ENCODE assay signal across 23 mouse cellular contexts in genomic region chr10:99759558-99759957, GRCm38 (mm10). TPM values are rescaled to one million over a fixed set of nuclear protein-coding genes. Genes with fewer than 3 reads are reported as not detected.
"Had no signal": no experiment of that assay in that cellular context is flagged by ENCODE, and none has a peak within 500 bp of the region (broad histone marks: within the 10 kb centered on the region; RNA-seq: fewer than 3 reads in every experiment).

Csl (minus strand) TSS chr10:99759658.

- H3K36me3 ChIP-seq: neural tube, embryonic 12.5 days; neural tube, embryonic 13.5 days; neural tube, embryonic 15.5 days; stomach, embryonic 15.5 days had no signal

- H3K4me3 ChIP-seq: neural tube, embryonic 12.5 days; neural tube, embryonic 13.5 days; neural tube, embryonic 15.5 days; stomach, embryonic 15.5 days had no signal

- H3K27me3 ChIP-seq: neural tube, embryonic 12.5 days; neural tube, embryonic 13.5 days; neural tube, embryonic 15.5 days; stomach, embryonic 15.5 days had no signal

- H3K4me1 ChIP-seq: neural tube, embryonic 12.5 days; neural tube, embryonic 13.5 days; neural tube, embryonic 15.5 days; stomach, embryonic 15.5 days had no signal

- DNase-seq: retina, postnatal 1 day; right cerebral cortex, adult 18-20 months; right cerebral cortex, postnatal 14 days; right cerebral cortex, postnatal 25 days; right cerebral cortex, postnatal 4 days; spleen, adult 18-20 months; thymus, adult 18-20 months; thymus, adult 2 months; thymus, postnatal 14 days; thymus, postnatal 25 days; thymus, postnatal 36 days; thymus, postnatal 4 days had no signal

- H3K27ac ChIP-seq: neural tube, embryonic 12.5 days; neural tube, embryonic 13.5 days; neural tube, embryonic 15.5 days; stomach, embryonic 15.5 days; stomach, postnatal 0 days had no signal

RNA-seq across cellular contexts. Expression of gene Csl, which starts in this region (rescaled TPM):
- total RNA-seq: neutrophil, adult 5-6 weeks had no signal
- polyA plus RNA-seq: neural tube, embryonic 11.5 days; small intestine, adult 2 months; spleen, adult 2 months; stomach, embryonic 14.5 days; urinary bladder, adult 2 months had no signal
